Mouse (Mus musculus) urinary bladder, postnatal 25 days (tissue): ENCODE results near the gene Hk3.
A peak's percentile ranks its signal among the peaks of the same experiment; 100 is the strongest.

Experiments
- DNase-seq: peaks from one replicate; pipeline ENCODE4 v3.0.0; 2022; ENCODE audit warnings: low spot score

Gene Hk3

DNA sequence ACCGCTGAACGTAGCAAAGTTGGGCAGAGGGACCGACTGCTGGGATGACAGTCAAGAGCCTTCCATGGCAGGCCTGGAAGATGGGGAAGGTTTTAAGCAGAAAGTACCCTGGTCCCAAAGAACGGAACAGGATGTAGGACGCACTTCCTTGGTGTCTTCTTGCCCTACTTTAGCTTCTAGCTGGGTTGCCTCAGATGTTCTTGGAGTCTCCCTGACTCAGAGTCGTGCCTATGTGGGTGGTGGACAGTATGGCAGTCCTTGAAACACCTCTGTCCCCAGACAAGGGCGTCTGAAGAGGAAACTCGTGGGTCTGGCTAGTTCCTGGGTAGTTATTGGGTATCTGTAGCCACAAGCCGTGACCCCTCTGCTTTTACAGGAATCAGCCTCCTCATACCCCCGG lies 19.1 kb downstream of the Hk3 start:
- no peak for DNase-seq

DNA sequence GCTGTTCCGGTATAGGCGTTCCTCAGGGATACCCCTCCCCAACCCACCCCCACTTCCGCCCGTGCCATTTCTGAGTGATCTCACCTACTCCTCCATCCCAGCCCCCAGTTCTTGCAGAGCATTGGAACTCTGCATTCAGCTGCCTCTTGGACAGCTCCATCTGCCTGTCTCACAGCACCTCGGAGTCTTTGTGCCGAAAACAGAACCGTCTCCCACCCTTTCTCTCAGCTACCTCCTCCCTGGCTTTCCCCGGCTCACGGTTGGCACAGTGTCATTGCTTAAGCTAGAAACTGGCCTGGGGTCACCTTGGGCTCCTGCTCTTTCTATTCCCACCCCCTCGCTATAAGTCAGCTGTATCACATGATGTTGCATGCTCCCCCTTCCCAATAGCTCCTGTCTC lies 20.8 kb downstream of the Hk3 start:
- no peak for DNase-seq

DNA sequence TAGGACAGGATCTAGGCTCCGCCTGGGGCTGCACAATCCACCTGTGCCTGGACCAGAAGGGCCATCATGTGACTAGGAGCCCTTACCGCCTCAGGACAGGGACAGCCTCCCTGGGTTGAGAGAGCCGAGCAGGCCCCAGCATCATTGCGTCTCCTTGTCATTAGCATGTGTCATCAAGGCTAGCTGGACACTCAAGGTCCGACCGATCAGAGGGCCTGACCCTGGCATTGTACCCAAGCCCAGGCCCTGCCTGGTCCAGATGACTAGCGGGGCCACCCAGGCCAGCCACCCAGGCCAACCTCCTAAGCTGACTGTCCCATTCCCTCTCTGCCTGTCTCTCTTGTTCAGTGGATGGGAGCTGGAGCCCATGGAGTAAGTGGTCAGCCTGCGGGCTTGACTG lies 23.6 kb downstream of the Hk3 start:
- no peak for DNase-seq

DNA sequence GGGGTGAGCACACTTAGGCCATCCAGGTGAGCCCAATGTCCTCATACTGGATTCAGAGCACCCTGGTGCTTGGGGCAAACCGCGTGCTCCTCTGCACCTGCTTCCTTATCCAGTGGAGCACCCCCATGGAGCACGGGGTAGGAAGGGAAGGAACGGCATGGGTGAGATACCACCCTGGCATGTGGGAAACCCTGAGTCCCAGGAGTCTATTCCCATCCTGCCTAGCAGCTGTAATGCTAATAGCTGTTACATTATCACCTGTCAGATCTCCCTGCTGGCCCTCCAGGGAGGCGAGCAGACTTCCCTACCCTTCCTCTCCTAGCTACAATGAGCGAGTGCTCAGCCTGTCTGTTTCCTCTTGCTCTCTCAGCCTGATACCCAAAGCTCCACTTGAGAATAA lies 26.0 kb downstream of the Hk3 start:
- no peak for DNase-seq

DNA sequence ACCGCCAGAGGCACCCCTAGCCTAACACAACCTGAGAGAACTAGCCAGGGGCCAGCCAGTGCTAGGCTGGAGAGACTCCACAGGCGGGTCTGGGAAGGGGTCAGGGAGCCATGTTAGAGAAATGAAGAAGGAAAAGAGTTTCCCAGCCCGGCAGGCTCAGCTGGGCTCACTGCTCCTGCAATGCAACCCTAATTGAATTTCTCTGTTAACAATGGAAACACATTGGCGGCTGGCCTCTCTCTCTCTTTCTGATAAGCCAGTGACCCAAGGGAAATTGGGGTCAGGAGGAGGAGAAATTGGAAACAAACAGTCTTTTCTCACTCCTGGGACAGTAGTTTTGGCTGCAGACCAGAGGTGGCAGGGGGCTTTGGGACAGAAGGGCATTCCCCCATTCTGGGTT lies 26.6 kb downstream of the Hk3 start:
- no peak for DNase-seq

DNA sequence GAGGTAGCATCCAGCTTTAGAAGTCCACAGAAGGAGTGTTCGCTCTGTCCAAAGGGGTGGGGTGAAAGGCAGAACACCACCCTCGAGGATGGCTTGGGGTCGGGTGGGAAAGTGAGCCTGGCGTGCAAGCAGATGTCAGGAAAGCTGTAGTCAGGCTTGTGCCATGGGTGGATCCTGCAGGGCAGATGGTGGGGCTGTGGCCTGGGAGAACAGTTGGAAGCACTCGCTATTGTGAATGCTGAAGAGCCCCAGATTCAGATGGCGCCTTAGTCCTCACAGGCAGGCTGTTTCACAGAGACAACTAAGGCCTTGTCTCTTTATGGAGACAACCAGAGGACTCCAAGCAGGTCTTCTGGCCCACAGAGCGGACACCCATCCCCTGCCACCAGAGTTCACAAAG lies 29.0 kb downstream of the Hk3 start:
- DNase-seq, result no peak

DNA sequence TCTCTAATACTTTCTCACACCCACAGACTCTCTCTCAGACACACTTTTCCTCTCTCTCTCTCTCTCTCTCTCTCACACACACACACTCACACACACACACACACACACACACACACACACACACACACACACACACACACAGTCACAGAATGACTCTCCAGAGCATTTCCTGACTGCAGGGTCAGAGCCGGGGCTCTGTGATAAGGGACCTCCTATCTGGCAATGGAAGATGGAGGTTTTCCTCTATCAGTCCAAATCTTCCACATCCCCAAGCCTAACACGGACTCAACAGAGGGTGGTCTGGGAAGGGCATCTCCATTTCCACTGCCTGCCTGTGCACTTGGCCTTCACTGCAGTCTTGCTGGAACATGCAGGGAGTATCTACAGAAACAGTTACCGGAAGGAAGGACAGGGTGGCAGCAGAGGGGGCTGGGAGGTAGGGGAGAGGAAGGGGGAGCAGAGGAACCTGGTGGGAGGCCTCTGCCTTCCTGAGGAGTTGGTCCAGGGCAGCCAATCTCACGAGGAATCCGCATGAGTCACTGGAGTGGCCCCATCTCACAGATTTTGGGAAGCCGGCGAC lies 32.9 kb downstream of the Hk3 start:
- no peak for DNase-seq

DNA sequence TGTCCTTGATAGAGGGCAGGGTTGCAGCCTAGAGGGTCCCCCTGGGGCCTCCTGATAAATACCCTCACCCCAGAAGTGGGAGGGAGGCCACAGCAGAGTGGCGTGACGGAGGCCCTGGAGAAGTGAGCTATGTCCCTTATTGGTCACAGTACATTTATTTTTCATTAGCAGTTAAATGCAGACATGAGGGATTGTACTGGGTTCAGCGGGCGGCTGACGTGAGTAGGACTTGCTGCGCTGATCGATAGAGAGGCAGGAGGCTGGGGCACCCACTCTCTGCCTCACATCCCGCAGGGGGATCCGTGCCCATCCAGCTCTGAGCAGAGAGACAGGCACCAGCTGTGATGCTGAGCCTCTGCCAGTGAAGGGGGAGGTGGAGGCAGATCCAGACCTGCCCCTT lies 33.8 kb downstream of the Hk3 start:
- no peak for DNase-seq

DNA sequence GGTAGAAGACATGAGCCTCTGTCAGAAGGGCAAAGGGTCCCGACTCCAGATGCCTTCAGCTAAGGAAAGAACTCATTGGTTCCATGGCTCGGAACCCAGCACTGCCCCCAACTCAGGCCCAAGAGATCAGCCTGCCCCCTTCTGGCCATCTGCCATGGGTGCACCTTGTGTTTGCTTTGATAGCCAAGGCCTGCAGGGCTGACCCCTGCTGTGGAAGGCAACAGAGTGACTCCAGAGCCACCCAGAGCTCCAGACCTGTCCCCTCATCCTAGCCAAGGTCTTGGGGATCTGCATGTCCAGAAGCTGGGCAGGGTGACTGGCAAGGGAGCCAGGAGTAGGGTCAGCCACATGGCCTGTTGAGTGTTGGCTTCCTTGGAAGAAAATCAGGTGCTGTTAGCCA lies 37.6 kb downstream of the Hk3 start:
- no peak for DNase-seq

DNA sequence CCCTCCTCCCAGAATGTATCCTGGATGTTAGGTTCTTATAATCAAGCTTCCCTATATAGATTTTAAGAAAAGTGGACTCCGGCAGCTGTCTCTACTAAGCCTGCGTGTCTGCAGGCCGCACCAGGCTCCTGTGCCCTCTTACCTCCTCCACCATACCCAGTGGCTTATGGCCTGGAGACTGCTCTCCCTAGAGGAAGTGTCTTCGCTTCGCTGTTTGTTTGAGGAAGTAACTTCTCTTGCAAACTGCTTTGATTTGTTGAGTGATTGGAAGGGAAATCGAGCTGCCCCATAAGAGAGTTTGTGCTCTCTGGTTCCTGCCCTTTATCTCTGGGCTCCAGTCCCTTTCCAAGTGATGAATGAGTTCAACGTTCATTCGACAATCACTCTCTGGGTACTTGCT lies 38.2 kb downstream of the Hk3 start:
- no peak for DNase-seq

DNA sequence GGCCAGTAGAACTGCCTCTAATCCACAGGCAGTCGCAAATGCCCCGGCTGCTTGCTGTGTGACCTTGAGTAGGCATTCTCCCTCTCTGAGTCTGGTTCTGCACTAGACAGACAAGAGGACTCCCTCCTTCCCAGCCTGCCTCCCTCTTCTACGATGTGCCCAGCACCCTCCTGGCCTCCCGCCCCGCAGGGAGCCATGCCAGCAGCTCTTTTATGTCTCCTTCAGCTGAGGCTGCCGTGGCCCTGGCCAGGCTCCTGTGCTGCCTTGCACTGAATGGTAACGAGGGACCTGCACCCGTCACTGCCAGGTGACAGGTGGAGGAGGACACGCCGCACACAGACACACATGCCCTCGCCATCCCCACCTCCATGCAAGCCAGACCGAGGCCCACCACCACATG lies 40.2 kb downstream of the Hk3 start:
- DNase-seq, result no peak

DNA sequence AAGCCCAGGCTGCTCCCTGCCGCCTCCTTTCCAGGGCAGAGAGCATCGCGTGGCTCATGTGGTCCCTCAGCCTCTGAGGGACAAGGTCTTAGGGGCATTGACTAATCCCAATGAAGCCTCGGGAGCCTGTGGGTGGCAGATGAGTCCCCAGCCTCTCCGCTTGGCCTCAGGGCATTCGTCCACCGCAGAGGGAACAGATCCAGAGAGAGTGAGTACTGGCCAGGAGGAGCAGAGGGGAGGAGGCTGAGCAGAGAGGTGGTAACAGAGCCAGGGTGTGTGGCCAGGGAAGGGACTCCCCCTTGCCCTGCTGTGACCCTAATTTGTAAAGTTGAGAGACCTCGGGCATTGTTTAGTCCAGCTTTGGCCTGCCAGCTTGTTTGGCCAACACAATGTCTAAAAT lies 42.4 kb downstream of the Hk3 start:
- DNase-seq, result no peak

DNA sequence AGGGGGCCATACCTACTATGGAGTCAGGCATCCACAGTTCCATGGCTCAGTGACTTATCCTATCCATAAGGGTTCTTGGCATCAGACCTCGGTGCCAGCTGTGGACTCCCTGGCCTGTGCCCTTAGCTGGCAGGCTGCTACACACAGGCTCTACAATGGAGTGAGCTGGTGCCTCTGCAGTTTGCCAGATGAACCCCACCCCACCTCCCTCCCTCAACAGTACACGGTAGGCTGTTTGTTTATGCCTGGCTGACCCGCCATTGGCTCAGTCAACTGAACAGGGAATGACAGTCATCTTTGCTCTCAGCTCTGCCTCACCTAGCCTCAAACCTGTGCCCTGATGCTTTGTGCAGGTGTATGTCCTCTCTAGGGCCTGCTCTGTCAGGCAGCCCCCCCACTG lies 45.6 kb downstream of the Hk3 start:
- no peak for DNase-seq

DNA sequence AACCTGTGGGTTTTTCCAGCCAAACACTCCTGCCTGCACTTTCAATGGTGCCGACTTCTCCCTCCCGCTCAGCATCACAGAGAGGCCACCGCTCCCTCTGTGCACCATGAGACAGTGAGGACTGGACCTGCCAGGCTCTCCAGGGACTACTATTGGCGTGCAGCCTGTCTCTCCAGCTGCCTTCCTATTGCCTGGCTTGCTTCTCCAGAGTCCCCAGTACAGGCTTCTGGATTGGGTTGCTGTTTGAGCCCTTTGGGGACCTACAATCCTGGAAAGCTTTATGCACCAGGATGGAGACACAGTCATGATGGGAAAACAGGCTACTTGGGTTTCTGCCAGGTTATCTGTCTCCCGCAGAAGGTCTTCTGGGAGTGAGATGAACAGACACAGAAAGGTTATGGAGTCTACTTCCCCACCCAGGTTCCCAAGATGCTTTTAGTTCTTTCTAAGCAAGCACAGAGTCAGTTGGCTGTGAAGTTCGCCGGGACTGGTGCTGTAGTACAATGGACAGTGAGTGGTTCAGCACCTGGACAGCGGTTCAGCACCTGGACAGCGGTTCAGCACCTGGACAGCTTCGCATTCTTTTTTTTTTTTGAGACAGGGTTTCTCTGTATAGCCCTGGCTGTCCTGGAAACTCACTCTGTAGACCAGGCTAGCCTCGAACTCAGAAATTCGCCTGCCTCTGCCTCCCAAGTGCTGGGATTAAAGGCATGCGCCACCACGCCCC lies 50.5 kb downstream of the Hk3 start:
- peak; percentile 35 for DNase-seq

DNA sequence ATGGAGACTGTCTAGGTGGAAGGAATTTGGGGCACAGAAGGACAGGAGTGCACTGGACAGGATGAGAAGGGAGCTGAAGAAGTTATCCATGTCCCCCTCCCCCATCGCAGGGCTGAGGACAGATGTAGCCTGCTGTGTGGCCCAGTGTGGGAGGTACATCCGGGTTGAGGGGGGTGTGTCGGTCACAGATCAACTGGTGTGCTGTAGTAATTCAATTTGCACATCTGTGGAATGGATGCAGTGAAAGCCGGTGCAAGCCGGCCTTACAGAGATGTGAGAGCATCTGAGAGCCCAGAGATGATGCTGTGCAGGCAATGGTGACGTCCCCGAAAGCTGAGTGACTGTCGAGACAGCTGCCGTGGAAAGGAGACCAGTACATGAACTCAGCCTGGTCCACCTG lies 51.7 kb downstream of the Hk3 start:
- DNase-seq, result no peak

DNA sequence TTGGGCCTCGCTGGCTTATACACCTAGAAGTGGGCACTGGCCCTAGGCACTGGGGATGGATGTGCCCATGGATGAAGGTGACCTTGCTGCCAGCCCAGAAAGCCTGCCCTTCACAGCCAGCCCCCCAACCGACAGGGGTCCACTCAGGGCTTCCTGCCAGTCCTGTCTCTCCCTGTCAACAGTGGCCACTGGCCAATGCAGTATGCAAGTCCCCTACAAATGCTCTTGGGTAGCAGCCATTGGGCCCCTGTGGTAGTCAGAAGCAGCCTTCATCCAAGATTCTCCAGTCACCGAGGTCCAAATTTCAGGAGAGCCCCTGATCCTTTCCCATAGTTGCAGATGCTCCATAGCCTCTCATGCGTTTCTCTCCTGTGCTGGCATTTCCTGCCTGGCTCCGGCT lies 52.5 kb downstream of the Hk3 start:
- no peak for DNase-seq

DNA sequence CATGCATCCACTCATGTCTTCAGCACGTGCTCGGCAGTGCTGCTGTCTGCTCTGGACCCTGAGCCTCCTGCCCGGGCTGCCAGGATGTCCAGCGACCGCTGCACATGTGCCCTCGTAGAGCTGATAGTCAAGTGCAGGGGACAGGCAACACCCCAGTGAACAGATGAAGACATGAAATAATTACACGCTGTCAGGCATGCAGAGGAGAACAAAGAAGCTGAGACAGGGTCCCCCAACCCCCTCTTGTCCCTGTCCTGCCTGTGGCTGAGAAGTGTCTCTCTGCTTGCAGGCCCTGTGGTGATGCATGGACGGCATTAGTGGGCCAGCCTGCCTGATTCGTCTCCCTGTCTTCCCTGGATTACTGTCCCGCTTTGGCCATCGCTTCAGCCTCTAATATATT lies 53.7 kb downstream of the Hk3 start:
- no peak for DNase-seq

DNA sequence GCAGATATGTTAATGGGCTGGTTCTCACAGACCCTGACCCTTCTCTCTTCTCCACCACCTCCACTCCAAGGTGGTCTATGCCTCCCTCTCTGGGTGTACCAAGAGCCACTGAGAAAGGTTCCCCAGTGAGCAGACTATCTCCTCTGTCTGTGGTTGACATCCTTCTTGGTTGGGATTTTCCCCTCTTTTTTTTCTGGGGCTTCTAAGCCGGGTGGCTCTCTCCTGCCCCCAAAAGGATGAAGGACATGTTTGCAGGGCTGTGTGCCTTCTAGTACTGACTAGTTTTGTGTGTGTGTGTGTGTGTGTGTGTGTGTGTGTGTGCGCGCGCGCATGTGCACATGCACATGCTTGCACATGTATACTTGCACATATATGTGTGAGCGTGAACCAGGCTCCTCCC lies 55.9 kb downstream of the Hk3 start:
- no peak for DNase-seq

DNA sequence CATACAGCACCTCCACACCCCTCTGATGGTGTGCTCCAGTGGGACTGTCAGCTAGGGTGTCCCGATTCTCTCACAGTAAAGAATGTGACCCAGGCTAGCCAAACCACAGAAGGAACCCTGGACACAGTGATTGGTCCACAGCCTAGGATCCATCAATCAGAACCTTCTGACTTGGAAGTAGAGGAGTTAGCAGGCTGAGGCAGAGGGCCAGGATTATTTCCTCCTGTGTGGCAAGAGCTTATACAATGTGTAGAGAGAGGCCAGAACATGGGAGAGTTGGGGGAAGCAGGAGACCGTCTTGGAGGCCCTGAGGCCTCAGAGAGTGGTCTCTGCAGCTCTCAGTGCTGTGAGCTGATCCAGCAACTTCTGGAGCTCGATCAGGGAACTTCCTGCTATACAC lies 60.7 kb downstream of the Hk3 start:
- DNase-seq, result no peak

DNA sequence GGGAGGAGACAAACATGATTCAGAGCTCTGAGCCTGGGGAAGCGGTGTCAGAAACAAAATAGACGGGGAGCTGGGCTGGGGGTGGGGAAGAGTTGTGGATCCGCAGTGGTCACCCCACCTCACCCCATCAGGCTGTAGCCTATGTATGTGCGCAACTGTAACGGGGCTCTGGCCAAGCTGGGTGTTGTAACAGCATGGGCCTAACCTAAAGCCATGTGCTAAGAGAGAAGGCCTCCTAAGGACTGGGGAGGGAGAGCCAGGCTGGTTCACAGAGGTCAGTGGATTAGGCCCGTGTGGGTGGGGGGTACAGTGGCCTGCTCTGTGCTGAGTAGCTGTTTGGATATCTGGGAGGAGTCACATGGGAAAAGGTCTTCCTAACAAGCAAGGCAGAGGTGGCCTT lies 61.3 kb downstream of the Hk3 start:
- DNase-seq, result no peak

DNA sequence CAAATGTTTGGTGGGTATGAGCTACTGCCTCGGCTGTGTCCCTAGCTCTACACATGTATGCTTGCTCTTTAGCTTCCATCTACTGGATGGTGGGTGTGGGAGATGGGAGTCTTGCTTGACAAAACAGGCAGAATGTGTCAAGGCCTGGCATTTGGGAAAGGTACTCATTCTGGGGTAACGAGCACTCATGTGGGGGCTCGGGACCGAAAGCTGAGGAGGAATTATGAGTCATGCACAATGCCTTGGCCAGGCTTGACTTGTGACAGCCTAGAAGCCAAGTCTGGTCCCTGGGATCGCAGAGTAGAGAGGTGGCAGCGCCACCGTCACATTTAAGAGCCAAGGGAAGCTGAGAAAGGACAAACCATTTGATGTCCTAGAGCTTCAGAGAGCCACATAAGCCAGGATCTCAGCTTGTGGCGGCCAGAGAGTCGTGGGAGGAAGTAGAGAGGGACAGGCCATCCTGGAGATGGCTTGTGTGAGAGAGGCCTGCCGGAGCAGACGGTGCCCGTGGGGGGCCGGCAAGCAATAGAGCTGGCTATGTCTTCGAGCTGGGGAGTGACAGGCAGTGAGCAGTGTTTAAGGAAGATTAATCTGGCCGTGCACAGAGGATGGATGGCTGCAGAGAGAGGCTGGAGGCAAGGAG lies 62.0 kb downstream of the Hk3 start:
- DNase-seq, result no peak

DNA sequence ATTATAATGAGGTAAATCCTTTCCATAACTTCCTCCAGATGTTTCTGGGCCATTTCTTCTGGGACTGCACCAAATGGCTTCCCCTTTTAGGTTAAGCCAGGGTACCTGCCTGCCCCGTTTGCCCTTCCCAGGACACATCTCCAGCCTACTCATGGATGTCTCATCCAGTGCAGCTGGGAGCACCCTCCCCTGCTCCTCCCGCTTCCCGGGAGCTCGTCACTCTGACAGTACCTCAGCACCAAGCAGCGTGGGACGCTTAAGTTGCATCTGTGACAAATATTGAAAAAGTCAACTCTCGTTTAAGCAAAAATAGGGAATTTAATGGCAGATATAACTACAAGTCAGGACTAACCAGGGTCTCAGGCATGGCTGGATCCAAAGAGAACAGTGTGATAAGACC lies 63.9 kb downstream of the Hk3 start:
- DNase-seq, result no peak
